Mouse (Mus musculus) neural tube, embryonic 12.5 days (tissue): ENCODE data around the gene Fam178b. TPM values are rescaled to one million over a fixed set of nuclear protein-coding genes. Genes with fewer than 3 reads are reported as not detected.
A peak's percentile ranks its signal among the peaks of the same experiment; 100 is the strongest.

Experiments
- ATAC-seq: fragments of 200-750 bp; cut with Nextera tagmentation; 2 replicates; pipeline ENCODE4 v1.8.0; 2017; ENCODE audit warnings: low read depth, mild to moderate bottlenecking, moderate TSS enrichment, moderate library complexity; ENCODE audit not compliant: low FRiP score
- H3K27ac ChIP-seq: fragments of 300-500 bp; sonication (generic); 2 replicates; pipeline ENCODE4 v1.5.1; 2016
- H3K27me3 ChIP-seq: fragments of 300-500 bp; sonication (generic); replicated peaks from 2 replicates; pipeline ENCODE4 v1.6.1; 2016; ENCODE audit warnings: mild to moderate bottlenecking
- H3K36me3 ChIP-seq: fragments of 300-500 bp; sonication (generic); 2 replicates; pipeline ENCODE4 v1.6.1; 2016; ENCODE audit warnings: mild to moderate bottlenecking
- H3K4me1 ChIP-seq: fragments of 300-500 bp; sonication (generic); 2 replicates; pipeline ENCODE4 v1.6.1; 2016
- H3K4me2 ChIP-seq: fragments of 300-500 bp; sonication (generic); replicated peaks from 2 replicates; pipeline ENCODE4 v1.6.1; 2016; ENCODE audit warnings: mild to moderate bottlenecking
- H3K4me3 ChIP-seq: fragments of 300-500 bp; sonication (generic); 2 replicates; pipeline ENCODE4 v1.5.1; 2016
- H3K9ac ChIP-seq: fragments of 300-500 bp; sonication (generic); 2 replicates; pipeline ENCODE4 v1.6.1; 2016; ENCODE audit warnings: mild to moderate bottlenecking
- H3K9me3 ChIP-seq: fragments of 300-500 bp; sonication (generic); 2 replicates; pipeline ENCODE4 v1.6.1; 2016; ENCODE audit warnings: mild to moderate bottlenecking
- WGBS: fragments of 180-500 bp; shearing (Covaris S2); methylation state at CpG from one replicate; pipeline ENCODE4 v1.1.7; 2016; 5-methylcytosine and 5-hydroxymethylcytosine counted together
- polyA plus RNA-seq: library from polyadenylated mRNA; unstranded; fragments of >200 nt; fragmentation: Nextera tagmentation; extraction: Ambion mirVana; gene quantifications from 2 replicates; pipeline ENCODE4 v1.2.1, GENCODE M21; 2016

The Fam178b gene
- polyA plus RNA-seq, 1 experiment from 2014 or later = 0.48 TPM

- H3K27me3 ChIP-seq = no peaks in the 10 kb centered on the region; the same call in 1 of the 2 replicates
- 58% methylated on average over 4 of the region's 4 CpGs for WGBS
- no peaks in the 10 kb centered on the region for H3K36me3 ChIP-seq
- H3K27ac ChIP-seq = no peak overlapping the region
- H3K9ac ChIP-seq = no peak overlapping the region
- no peak for ATAC-seq
- H3K4me3 ChIP-seq = no peak overlapping the region
- H3K4me2 ChIP-seq = no peak overlapping the region
- no peaks in the 10 kb centered on the region for H3K9me3 ChIP-seq
- H3K4me1 ChIP-seq = peaks cover 15% of the 10 kb centered on the region
Observed at GRCm38 (mm10) chr1:36563632-36564031, 119.4 kb downstream of the Fam178b start.

- no peaks in the 10 kb centered on the region; the same call in 1 of the 2 replicates for H3K27me3 ChIP-seq
- H3K4me2 ChIP-seq = no peak overlapping the region
- no peaks in the 10 kb centered on the region for H3K36me3 ChIP-seq
- no peak for ATAC-seq
- no peaks in the 10 kb centered on the region for H3K9me3 ChIP-seq
- H3K9ac ChIP-seq = no peak overlapping the region
- WGBS = 68% methylated on average over 2 of the region's 2 CpGs
- H3K4me1 ChIP-seq = peaks cover 19% of the 10 kb centered on the region
- no peak overlapping the region for H3K27ac ChIP-seq
- H3K4me3 ChIP-seq = no peak overlapping the region
Observed at GRCm38 (mm10) chr1:36563197-36563596, 119.8 kb downstream of the Fam178b start.

- no peak overlapping the region for H3K9ac ChIP-seq
- H3K27me3 ChIP-seq = no peaks in the 10 kb centered on the region; the same call in 1 of the 2 replicates
- no peak overlapping the region for H3K4me3 ChIP-seq
- H3K27ac ChIP-seq = no peak overlapping the region
- no peak overlapping the region for H3K4me2 ChIP-seq
- ATAC-seq = no peak
- no peaks in the 10 kb centered on the region for H3K36me3 ChIP-seq
- no peaks in the 10 kb centered on the region for H3K9me3 ChIP-seq
- WGBS = 67% methylated on average over 4 of the region's 4 CpGs
- H3K4me1 ChIP-seq = peaks cover 19% of the 10 kb centered on the region
Observed at GRCm38 (mm10) chr1:36562388-36562787, 120.6 kb downstream of the Fam178b start.

GRCm38 (mm10) chr1:36560903-36561302 lies 122.1 kb downstream of the Fam178b start:
- WGBS = 47% methylated on average over 6 of the region's 6 CpGs
- no peak overlapping the region for H3K4me3 ChIP-seq
- no peak overlapping the region for H3K4me2 ChIP-seq
- H3K27me3 ChIP-seq = no peaks in the 10 kb centered on the region; the same call in 1 of the 2 replicates
- H3K9ac ChIP-seq = no peak overlapping the region
- peaks cover 15% of the 10 kb centered on the region for H3K4me1 ChIP-seq
- ATAC-seq = no peak
- no peak overlapping the region for H3K27ac ChIP-seq
- H3K9me3 ChIP-seq = no peaks in the 10 kb centered on the region
- no peaks in the 10 kb centered on the region for H3K36me3 ChIP-seq

- no peak overlapping the region for H3K4me2 ChIP-seq
- no peaks in the 10 kb centered on the region; the same call in 1 of the 2 replicates for H3K27me3 ChIP-seq
- ATAC-seq = no peak
- no peak overlapping the region for H3K4me3 ChIP-seq
- no peak overlapping the region for H3K27ac ChIP-seq
- no peaks in the 10 kb centered on the region for H3K9me3 ChIP-seq
- WGBS = 77% methylated on average over 5 of the region's 5 CpGs
- H3K4me1 ChIP-seq = peaks cover 25% of the 10 kb centered on the region
- H3K9ac ChIP-seq = no peak overlapping the region
- H3K36me3 ChIP-seq = peaks cover 4% of the 10 kb centered on the region; the same call in 1 of the 2 replicates
Observed at GRCm38 (mm10) chr1:36559888-36560287, 123.1 kb downstream of the Fam178b start.

GRCm38 (mm10) chr1:36559256-36559655 lies 123.7 kb downstream of the Fam178b start:
- Histone ChIP-seq H3K4me1 (peaks cover 31% of the 10 kb centered on the region), H3K27me3 (no peaks in the 10 kb centered on the region; the same call in 1 of the 2 replicates), H3K9me3 (no peaks in the 10 kb centered on the region), H3K27ac (no peak overlapping the region), H3K4me3 (no peak overlapping the region), H3K4me2 (peak overlapping the region; percentile 95), H3K9ac (no peak overlapping the region), H3K36me3 (peaks cover 11% of the 10 kb centered on the region)
- 11% methylated on average over 4 of the region's 4 CpGs for WGBS
- no peak for ATAC-seq

GRCm38 (mm10) chr1:36558031-36558993 lies 124.7 kb downstream of the Fam178b start, which contains the start of gene Sema4c:
TSS of gene Sema4c (minus strand) at chr1:36558349.
- WGBS = under 1% methylated on average over 67 of the region's 69 CpGs
- H3K9ac ChIP-seq = peak within 1 kb of the TSS; percentile 98
- H3K4me3 ChIP-seq = peak within 1 kb of the TSS; percentile 91
- ATAC-seq = peak; percentile 63
- no peaks in the 10 kb centered on the region for H3K9me3 ChIP-seq
- peak within 1 kb of the TSS; percentile 98 for H3K27ac ChIP-seq
- H3K36me3 ChIP-seq = peaks cover 20% of the 10 kb centered on the region
- H3K4me2 ChIP-seq = peak within 1 kb of the TSS; percentile 95
- H3K27me3 ChIP-seq = no peaks in the 10 kb centered on the region; the same call in 1 of the 2 replicates
- peaks cover 39% of the 10 kb centered on the region for H3K4me1 ChIP-seq

GRCm38 (mm10) chr1:36557457-36558011 lies 125.4 kb downstream of the Fam178b start:
- Histone ChIP-seq H3K27ac (peak overlapping the region; percentile 98), H3K36me3 (peaks cover 28% of the 10 kb centered on the region), H3K27me3 (no peaks in the 10 kb centered on the region), H3K4me3 (peak overlapping the region; percentile 91), H3K9ac (peak overlapping the region; percentile 98), H3K9me3 (no peaks in the 10 kb centered on the region), H3K4me1 (peaks cover 39% of the 10 kb centered on the region), H3K4me2 (peak overlapping the region; percentile 95)
- WGBS = under 1% methylated on average over 48 of the region's 48 CpGs
- peak; percentile 50 for ATAC-seq

- ATAC-seq = peak; percentile 80
- WGBS = under 1% methylated on average over 52 of the region's 52 CpGs
- Histone ChIP-seq H3K4me1 (peaks cover 39% of the 10 kb centered on the region), H3K4me3 (peak overlapping the region; percentile 91), H3K27me3 (no peaks in the 10 kb centered on the region), H3K27ac (peak overlapping the region; percentile 98), H3K9me3 (no peaks in the 10 kb centered on the region), H3K9ac (peak overlapping the region; percentile 98), H3K4me2 (peak overlapping the region; percentile 95), H3K36me3 (peaks cover 35% of the 10 kb centered on the region)
Observed at GRCm38 (mm10) chr1:36556553-36557456, 126.2 kb downstream of the Fam178b start.

GRCm38 (mm10) chr1:36555798-36556395 lies 127.1 kb downstream of the Fam178b start:
- H3K4me1 ChIP-seq = peaks cover 41% of the 10 kb centered on the region
- WGBS = 3% methylated on average over 8 of the region's 8 CpGs
- H3K4me2 ChIP-seq = peak overlapping the region; percentile 95

More at GRCm38 (mm10) chr1:36555798-36556395, 127.1 kb downstream of the Fam178b start:
- peak overlapping the region; percentile 98 for H3K9ac ChIP-seq
- no peaks in the 10 kb centered on the region for H3K9me3 ChIP-seq
- peaks cover 44% of the 10 kb centered on the region for H3K36me3 ChIP-seq
- ATAC-seq = no peak
- H3K4me3 ChIP-seq = peak overlapping the region; percentile 91
- H3K27ac ChIP-seq = peak overlapping the region; percentile 98
- H3K27me3 ChIP-seq = no peaks in the 10 kb centered on the region
